Mouse (Mus musculus): ENCODE measurements around the gene Lpo.
A peak's percentile ranks its signal among the peaks of the same experiment; 100 is the strongest.

Lpo gene

GRCm38 (mm10) chr11:87802621-87803020 is 25.5 kb downstream of the Lpo start:
- DNase-seq = no peak

GRCm38 (mm10) chr11:87801711-87802275 is 26.3 kb downstream of the Lpo start:
- DNase-seq = no peak

DNA sequence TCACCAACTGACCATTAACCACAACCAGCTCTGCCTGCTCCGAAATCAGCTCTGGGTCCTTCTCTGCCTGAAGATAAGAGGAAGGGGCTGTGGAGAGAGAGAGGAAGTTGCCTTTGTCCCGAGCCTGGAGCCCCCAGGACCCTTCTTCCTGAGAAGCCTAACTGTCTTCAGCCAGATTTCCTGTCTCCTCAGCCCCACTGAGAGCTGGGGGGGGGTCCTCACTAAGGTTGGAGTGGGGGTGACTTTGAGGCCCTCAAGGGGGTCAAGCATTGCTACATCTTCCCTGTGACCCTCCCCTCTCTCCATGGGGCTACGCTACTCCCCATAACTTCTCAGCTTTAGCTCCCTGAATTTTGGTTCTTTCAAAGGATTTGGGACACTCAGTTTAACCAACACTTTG is 34.6 kb downstream of the Lpo start, which contains the start of gene Mpo:
Gene Mpo (plus strand): TSS at position 122 of the 400 bp plus-strand sequence.
- DNase-seq = no peak

DNA sequence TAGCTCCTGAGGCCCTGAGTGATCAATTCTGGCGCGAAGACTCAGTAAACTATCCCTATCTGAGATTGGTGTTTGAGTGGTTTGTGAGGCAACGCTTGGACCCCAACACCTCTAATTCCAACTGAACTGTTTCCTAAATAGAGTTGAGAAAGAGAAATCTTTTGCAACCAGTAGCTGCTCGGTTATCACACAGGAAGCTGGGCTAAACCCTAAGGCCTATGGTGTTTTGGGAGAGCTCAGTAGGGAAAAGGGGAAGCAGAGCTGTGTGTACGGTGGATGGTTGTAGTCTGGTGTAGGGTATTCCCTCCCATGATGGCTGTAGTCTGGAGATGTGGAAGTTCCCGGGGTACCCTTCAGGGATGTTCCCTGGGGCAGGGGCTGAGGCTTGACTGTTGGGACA is 38.0 kb downstream of the Lpo start:
- no peak for DNase-seq

DNA sequence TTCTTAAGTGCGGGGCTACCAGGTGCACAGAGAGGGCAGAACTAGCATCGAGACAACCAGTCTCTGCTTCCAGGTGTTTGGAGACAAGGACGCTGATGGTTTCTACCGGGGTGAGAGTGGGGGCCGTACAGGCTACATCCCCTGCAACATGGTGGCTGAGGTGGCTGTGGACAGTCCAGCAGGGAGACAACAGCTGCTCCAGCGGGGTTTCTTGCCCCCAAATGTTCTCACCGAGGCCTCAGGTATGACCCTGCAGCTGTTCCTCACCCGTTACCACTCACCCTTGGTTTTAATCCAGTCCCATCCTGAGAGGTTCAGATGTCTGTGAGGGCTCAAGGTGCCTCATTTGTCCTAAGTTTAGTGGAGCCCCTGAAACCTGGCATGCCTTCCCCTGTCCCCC is 48.0 kb downstream of the Lpo start:
- DNase-seq = no peak

GRCm38 (mm10) chr11:87779392-87779791 is 48.7 kb downstream of the Lpo start:
- no peak for DNase-seq

GRCm38 (mm10) chr11:87778915-87779314 is 49.2 kb downstream of the Lpo start:
- no peak for DNase-seq

GRCm38 (mm10) chr11:87778100-87778765 is 49.9 kb downstream of the Lpo start:
- DNase-seq = peak; percentile 87

GRCm38 (mm10) chr11:87772354-87772753 is 55.7 kb downstream of the Lpo start:
- no peak for DNase-seq

- peak; percentile 76 for DNase-seq
Measured at GRCm38 (mm10) chr11:87770989-87771388, 57.1 kb downstream of the Lpo start.

DNA sequence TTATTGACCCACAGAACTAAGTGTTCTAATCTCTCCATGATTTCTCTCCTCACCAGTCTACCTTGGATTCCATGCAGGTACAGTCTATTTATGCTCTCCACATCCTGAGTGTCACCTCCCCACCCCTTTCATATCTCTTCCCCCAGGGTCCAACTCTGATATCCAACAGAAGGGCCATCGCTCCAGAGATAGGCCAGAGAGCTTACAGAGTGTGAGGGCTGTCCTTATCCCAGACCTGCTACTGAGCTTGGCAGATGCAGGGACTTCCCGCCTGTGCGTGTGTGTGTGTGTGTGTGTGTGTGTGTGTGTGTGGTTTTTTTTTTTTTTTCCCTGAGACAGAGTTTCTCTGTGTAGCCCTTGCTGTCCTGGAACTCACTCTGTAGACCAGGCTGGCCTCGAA is 59.3 kb downstream of the Lpo start:
- no peak for DNase-seq

GRCm38 (mm10) chr11:87763988-87764876 is 63.9 kb downstream of the Lpo start:
- no peak for DNase-seq

DNA sequence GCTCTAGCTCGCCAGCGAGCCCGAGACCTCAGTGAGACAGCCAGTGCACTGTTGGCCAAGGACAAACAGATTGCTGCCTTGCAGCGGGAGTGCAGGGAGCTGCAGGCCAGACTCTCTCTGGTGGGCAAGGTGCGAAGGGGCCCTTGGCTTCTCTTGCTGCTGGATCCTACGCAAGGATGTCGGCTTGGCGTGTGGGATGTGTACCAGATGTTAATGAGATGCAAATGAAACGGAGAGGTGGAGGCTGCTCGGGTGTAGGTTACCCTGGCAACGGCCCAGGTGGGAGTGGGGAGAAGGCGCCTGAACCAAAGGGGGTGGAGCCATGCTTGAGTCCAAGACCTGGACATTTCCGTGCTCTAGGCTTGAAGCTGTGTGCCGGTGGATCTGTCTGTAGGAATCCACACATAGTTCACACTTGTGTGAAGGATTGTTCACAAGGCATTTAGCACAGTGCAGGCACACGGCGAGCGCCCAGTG is 64.5 kb downstream of the Lpo start:
- DNase-seq = peak; percentile 57

- no peak for DNase-seq
Measured at GRCm38 (mm10) chr11:87762702-87763385, 65.2 kb downstream of the Lpo start.

DNA sequence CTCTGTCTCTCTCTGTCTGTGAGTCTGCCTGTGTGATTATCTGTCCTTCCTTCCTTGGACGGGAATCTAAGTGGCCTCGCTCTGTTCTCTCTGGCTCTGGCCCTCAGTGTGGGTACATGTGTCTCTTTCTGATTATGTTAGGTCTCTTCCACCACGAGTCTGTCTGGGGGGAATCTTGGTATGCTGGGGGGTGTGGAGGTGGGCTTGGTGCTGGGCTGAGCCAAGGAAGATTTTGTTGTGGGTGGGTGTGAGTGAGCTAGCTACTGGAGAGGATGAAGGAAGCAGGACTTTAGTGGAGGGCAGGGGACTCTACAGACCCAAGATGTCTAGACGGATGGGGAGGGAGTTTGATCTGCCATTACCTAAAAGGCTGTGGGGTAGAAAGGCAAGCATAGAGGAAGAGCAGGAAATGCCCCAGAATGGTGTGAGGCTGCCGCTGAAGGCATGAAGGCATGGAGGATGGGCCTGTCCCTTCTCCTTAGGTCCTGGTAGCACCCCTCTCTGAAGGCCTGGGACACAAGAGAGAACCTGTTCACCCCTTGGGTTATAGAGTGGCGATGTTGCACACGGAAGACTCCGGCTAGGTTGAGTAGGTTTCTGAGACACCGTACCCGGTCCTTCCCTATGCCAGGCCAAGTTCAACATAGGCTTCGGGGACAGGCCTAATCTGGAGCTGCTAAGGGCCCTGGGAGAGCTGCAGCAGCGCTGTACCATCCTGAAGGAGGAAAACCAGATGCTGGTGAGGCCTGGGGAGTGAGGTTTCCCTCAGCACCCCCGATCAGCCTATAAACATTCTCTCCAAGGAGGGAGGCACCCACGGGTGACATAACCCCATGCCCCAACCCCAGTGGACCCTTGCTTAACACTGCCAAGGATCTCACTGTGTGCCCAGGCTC is 66.0 kb downstream of the Lpo start:
- DNase-seq = no peak

DNA sequence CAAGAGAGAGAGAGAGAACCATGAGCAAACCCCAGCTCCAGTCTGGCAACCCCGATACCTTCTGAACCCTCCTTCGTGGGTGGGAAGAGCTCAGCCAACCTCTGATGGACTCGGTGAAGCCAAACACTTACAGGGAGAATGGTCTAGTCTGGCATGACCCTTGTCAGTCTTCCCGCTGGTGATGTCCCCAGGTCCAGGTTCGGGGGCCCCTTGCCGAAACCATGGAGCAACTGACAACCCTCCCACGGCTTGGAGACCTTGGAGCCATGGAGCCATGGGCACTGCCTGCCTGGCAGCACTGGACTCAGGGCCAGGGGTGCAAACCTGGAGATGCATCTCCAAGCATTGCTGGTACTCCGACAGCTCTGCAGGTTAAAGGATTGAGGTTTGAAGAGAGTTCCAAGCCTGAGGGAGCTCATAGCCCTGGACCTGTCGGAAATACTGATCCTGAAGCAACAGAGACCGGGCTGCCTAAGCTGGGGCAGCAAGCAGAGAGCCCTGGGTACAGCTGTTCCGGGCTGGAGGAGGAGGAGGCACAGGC is 66.8 kb downstream of the Lpo start:
- no peak for DNase-seq

- no peak for DNase-seq
Measured at GRCm38 (mm10) chr11:87760301-87761081, 67.6 kb downstream of the Lpo start, which contains the start of gene Tspoap1. Tspoap1 (plus strand) TSS chr11:87760541.

DNA sequence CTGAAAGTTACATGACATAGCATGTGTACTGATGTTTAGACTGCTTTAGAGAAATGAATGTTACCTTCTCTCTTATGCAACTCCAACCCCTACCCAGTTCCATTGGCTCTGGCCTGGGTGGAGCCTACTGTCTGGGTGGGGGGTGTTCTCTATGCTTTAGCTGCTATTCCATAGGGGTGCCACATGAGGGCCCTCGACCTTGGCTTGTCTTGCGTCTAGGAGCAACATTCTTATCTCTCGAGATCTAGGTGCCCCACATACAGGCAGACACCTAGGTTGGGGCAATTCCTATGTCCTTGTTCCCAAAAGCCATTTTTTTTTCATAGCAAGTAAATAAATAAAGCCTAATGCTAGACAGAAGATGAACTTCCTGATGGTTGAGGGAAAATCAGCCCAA is 68.5 kb downstream of the Lpo start:
- DNase-seq = no peak

DNA sequence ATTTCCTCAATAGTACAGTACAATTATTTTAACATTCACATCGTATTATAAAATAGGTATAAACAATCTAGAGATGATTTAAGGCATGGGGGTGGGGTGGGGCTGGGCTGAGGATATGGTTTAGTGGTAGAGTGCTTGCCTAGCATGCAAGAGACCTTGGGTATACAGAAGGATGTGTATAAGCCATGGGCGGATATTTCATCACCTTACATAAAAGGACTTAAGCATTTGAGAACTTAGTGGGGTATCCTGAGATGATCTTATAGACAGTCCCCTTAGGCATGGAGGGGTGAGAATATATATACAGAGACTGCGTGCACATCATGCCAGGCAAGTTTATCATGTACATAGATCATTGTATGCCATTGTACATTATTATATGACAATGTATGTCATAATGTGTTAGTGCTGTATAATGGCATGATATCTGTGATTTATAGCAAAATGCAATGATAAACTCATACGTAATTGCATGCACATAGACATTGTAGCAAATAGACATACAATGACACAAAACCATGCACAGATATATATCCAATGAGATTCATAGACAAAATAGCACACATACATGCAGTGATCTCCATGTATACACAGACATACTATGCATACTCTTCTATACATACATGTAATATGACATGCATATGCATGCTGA is 69.0 kb downstream of the Lpo start:
- no peak for DNase-seq

Measured in kidney, adult 9 months (tissue).